Mouse (Mus musculus): ENCODE measurements at regions not wholly inside any gene's neighbourhood (a gene's known extent, or its start where the extent isn't known, plus 50 kb on each side); places are given as distances from the start of the nearest gene placed in this dataset.

- ATAC-seq (replicated peaks) = no peak
- H3K4me3 ChIP-seq = no peak overlapping the region
- H3K27me3 ChIP-seq (replicated peaks) = no peaks in the 10 kb centered on the region
- no peaks in the 10 kb centered on the region for H3K36me3 ChIP-seq (replicated peaks)
- H3K9ac ChIP-seq = no peak overlapping the region
- H3K4me2 ChIP-seq = no peak overlapping the region
- no peaks in the 10 kb centered on the region for H3K4me1 ChIP-seq
- H3K27ac ChIP-seq = no peak overlapping the region
- 83% methylated on average over 2 of the region's 2 CpGs for WGBS
- no peaks in the 10 kb centered on the region for H3K9me3 ChIP-seq
Measured at GRCm38 (mm10) chr17:7621262-7621661, 205.8 kb downstream of the Fndc1 start.

- no peaks in the 10 kb centered on the region for H3K9me3 ChIP-seq
- H3K27ac ChIP-seq = no peak overlapping the region
- H3K9ac ChIP-seq = no peak overlapping the region
- H3K4me2 ChIP-seq = no peak overlapping the region
- H3K27me3 ChIP-seq (replicated peaks) = no peaks in the 10 kb centered on the region
- H3K4me3 ChIP-seq = no peak overlapping the region
- no peak for ATAC-seq (replicated peaks)
- H3K36me3 ChIP-seq (replicated peaks) = no peaks in the 10 kb centered on the region
- no peaks in the 10 kb centered on the region for H3K4me1 ChIP-seq
Measured at GRCm38 (mm10) chr17:7620166-7620565, 206.9 kb downstream of the Fndc1 start.

GRCm38 (mm10) chr17:7619641-7620040 lies 207.5 kb downstream of the Fndc1 start:
- WGBS = 74% methylated on average over 5 of the region's 5 CpGs
- ATAC-seq (replicated peaks) = no peak

GRCm38 (mm10) chr17:7608046-7608445 lies 219.1 kb downstream of the Fndc1 start:
- Histone ChIP-seq H3K9me3 (no peaks in the 10 kb centered on the region), H3K36me3 (replicated peaks) (no peaks in the 10 kb centered on the region), H3K27ac (no peak overlapping the region), H3K4me3 (no peak overlapping the region), H3K27me3 (replicated peaks) (no peaks in the 10 kb centered on the region), H3K4me1 (peaks cover 3% of the 10 kb centered on the region; the same call in 1 of the 2 replicates), H3K4me2 (no peak overlapping the region), H3K9ac (no peak overlapping the region)
- no peak for ATAC-seq (replicated peaks)
- WGBS = 73% methylated on average over 11 of the region's 11 CpGs

More at GRCm38 (mm10) chr17:7619641-7620040, 207.5 kb downstream of the Fndc1 start:
- H3K9me3 ChIP-seq = no peaks in the 10 kb centered on the region
- H3K36me3 ChIP-seq (replicated peaks) = no peaks in the 10 kb centered on the region
- no peak overlapping the region for H3K4me2 ChIP-seq
- H3K27ac ChIP-seq = no peak overlapping the region
- H3K9ac ChIP-seq = no peak overlapping the region
- no peaks in the 10 kb centered on the region for H3K27me3 ChIP-seq (replicated peaks)
- no peak overlapping the region for H3K4me3 ChIP-seq
- H3K4me1 ChIP-seq = no peaks in the 10 kb centered on the region

GRCm38 (mm10) chr17:7607431-7607830 lies 219.7 kb downstream of the Fndc1 start:
- WGBS = 82% methylated on average over 4 of the region's 4 CpGs
- Histone ChIP-seq H3K9ac (no peak overlapping the region), H3K27me3 (replicated peaks) (no peaks in the 10 kb centered on the region), H3K9me3 (no peaks in the 10 kb centered on the region), H3K4me2 (no peak overlapping the region), H3K27ac (no peak overlapping the region), H3K4me3 (no peak overlapping the region), H3K4me1 (peaks cover 3% of the 10 kb centered on the region; the same call in 1 of the 2 replicates), H3K36me3 (replicated peaks) (no peaks in the 10 kb centered on the region)
- no peak for ATAC-seq (replicated peaks)

DNA sequence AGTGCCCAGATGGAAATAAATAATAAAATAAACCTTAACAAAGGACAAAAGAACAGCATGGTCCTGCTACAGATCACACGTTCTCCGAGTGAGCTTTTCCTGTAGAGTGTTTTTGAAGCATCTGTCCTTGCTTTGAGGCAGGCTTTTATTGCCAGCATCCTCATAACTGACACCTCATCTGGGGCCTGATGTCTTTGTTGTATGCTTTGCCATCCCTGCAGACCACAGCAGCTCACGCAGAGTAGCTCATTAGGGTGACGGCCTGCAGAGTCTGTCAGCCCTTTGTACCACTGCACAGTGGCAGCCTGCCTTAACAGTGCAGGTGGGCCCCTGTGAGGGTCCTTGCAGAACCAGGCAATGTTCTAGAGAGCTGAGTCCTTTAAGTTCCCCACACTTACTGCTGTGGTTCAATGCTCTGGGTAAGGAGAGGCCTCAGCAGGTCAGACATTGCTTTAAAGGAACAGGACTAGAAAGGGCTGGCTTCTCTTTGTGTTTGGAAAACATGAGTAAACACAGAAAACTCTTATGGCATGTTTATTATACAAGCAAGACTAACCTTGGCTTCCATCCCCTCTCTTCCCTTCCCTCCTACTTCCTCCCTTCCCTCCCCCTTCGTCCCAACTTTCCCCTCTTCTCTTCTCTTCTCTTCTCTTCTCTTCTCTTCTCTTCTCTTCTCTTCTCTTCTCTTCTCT lies 219.7 kb upstream of the Unc93a2 start:
- Histone ChIP-seq H3K9ac (no peak overlapping the region), H3K4me3 (no peak overlapping the region), H3K36me3 (replicated peaks) (no peaks in the 10 kb centered on the region), H3K9me3 (no peaks in the 10 kb centered on the region), H3K27me3 (replicated peaks) (no peaks in the 10 kb centered on the region), H3K4me2 (no peak overlapping the region), H3K4me1 (peaks cover 3% of the 10 kb centered on the region; the same call in 1 of the 2 replicates), H3K27ac (0 out of 2 replicates have a peak overlapping the region, but pooled peaks have one; percentile 34)
- ATAC-seq (replicated peaks) = 0 out of 2 replicates have a peak, but pooled peaks have one; percentile 63
- 57% methylated on average over 5 of the region's 5 CpGs for WGBS

DNA sequence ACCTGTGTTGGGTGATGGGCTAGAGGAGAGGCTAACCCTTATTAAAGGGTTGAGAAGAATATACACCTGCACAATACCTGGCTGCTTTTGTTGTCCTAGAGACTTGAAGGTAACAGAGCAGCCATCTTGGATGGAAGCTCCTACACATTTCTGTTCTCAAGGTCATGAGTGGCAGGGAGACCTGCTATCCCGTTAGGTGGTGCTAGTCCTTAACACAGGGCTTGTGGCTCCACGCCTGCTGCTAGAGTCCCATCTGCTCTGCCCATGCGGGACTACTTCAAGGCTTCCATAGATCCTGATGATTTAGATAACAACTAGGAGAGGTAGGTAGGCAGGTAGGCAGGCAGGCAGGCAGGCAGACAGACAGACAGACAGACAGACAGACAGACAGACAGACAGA lies 218.8 kb upstream of the Unc93a2 start:
- Histone ChIP-seq H3K27me3 (replicated peaks) (no peaks in the 10 kb centered on the region), H3K27ac (no peak overlapping the region), H3K36me3 (replicated peaks) (no peaks in the 10 kb centered on the region), H3K9me3 (no peaks in the 10 kb centered on the region), H3K9ac (no peak overlapping the region), H3K4me1 (peaks cover 3% of the 10 kb centered on the region; the same call in 1 of the 2 replicates), H3K4me3 (no peak overlapping the region), H3K4me2 (no peak overlapping the region)
- 95% methylated on average over 3 of the region's 3 CpGs for WGBS
- ATAC-seq (replicated peaks) = no peak

DNA sequence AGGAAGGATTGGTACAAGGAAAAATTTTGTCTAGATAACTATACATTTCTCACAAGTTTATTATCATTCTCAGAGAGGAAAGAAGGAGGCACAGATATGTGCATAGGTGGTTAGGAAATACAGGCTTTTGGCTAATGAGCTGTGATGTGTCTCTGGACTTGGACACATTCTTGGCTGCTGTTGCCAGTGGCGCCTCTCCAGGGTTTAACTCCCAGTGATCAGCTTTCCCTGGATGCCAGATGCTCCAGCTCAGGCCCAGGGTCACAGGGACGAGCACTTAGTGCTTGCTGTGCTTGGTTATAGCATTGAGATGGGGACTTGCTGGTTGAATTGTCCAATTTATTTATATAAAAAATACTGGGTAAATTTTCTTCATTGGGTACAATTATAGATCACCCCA lies 215.3 kb upstream of the Unc93a2 start:
- H3K9ac ChIP-seq = no peak overlapping the region
- H3K9me3 ChIP-seq = no peaks in the 10 kb centered on the region
- WGBS = 75% methylated on average over 2 of the region's 2 CpGs
- no peak overlapping the region for H3K4me3 ChIP-seq
- H3K36me3 ChIP-seq (replicated peaks) = no peaks in the 10 kb centered on the region
- no peak for ATAC-seq (replicated peaks)
- H3K27me3 ChIP-seq (replicated peaks) = no peaks in the 10 kb centered on the region
- H3K27ac ChIP-seq = no peak overlapping the region
- H3K4me2 ChIP-seq = no peak overlapping the region
- peaks cover 3% of the 10 kb centered on the region; the same call in 1 of the 2 replicates for H3K4me1 ChIP-seq

- Histone ChIP-seq H3K4me2 (no peak overlapping the region), H3K36me3 (replicated peaks) (no peaks in the 10 kb centered on the region), H3K4me3 (no peak overlapping the region), H3K9ac (no peak overlapping the region), H3K27me3 (replicated peaks) (no peaks in the 10 kb centered on the region), H3K27ac (no peak overlapping the region), H3K9me3 (no peaks in the 10 kb centered on the region), H3K4me1 (no peaks in the 10 kb centered on the region)
- 62% methylated on average over 2 of the region's 2 CpGs for WGBS
- no peak for ATAC-seq (replicated peaks)
Measured at GRCm38 (mm10) chr17:7597481-7597880, 212.2 kb upstream of the Unc93a2 start.

DNA sequence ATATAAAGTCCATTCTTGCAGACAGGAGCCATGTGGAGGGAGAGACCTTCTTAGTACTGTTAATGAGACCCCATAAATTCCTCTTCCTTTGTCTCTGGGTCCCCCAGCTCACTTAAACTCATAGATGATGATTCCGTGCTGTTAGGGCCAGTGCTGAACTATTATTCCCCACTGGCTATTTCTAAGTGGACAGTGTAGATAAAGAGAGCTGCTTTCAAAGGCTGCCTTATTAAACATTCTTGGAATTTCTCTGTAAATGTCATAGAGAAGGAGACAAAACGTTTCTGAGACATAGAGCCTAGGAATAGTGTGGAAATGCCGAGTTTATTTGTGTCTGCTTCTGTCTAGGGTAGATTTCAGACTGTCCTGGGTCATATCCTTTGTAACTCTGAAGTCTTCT lies 209.5 kb upstream of the Unc93a2 start:
- no peak for ATAC-seq (replicated peaks)
- no peaks in the 10 kb centered on the region for H3K4me1 ChIP-seq

DNA sequence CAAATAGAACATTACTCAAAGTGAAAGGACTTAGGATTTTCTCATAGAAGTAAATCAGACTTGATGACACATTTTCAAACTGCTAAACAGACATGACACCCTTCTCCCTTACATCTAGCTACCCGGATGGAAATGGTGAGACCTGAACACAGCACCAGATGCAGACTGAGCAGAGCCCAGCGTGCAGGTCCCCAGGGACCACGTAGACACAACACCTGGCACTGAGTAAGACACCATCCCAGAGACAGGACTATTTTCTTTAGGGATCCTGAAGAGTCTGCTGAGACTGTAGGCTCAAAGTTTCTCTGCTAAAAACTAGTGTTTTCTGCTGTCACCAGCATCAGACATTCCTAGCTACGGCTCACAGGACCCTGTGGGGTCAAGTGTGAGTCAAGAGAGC lies 207.2 kb upstream of the Unc93a2 start:
- Histone ChIP-seq H3K27me3 (replicated peaks) (no peaks in the 10 kb centered on the region), H3K36me3 (replicated peaks) (no peaks in the 10 kb centered on the region), H3K4me3 (no peak overlapping the region), H3K9ac (no peak overlapping the region), H3K9me3 (no peaks in the 10 kb centered on the region), H3K4me1 (no peaks in the 10 kb centered on the region), H3K4me2 (no peak overlapping the region), H3K27ac (no peak overlapping the region)
- 85% methylated on average over 4 of the region's 4 CpGs for WGBS
- no peak for ATAC-seq (replicated peaks)

More for the DNA sequence above, 209.5 kb upstream of the Unc93a2 start:
- H3K27me3 ChIP-seq (replicated peaks) = no peaks in the 10 kb centered on the region
- no peak overlapping the region for H3K4me2 ChIP-seq
- H3K4me3 ChIP-seq = no peak overlapping the region
- H3K9me3 ChIP-seq = no peaks in the 10 kb centered on the region
- H3K9ac ChIP-seq = no peak overlapping the region
- H3K27ac ChIP-seq = no peak overlapping the region
- WGBS = 52% methylated on average over 3 of the region's 3 CpGs
- no peaks in the 10 kb centered on the region for H3K36me3 ChIP-seq (replicated peaks)

DNA sequence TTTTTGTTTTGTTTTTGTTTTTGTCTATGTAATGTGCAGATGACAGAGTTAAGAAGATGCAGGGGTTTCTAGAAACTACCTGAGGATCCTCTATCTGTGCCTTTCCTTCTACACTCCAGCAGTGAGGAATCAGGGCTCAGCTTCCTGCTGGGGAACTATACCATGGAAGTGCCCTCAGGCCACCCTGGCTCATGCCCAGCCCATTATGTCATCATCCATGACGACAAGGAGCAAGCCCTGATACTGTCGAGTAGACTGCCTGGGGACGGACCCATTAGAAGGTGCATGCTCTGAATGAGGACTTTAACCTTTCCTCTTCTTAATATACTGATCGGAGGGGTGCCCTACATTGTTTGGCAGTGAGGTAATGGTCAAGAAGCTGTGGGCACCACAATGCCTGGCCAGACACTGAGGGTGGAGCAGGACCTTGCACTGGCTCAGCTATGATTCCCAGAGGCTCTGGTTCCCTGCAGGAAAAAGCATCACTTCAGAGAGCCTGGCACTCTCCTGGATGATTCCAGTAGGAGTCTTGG lies 197.7 kb upstream of the Unc93a2 start:
- Histone ChIP-seq H3K4me3 (no peak overlapping the region), H3K27ac (no peak overlapping the region), H3K4me1 (no peaks in the 10 kb centered on the region), H3K27me3 (replicated peaks) (no peaks in the 10 kb centered on the region), H3K9me3 (no peaks in the 10 kb centered on the region), H3K36me3 (replicated peaks) (no peaks in the 10 kb centered on the region), H3K4me2 (no peak overlapping the region), H3K9ac (no peak overlapping the region)
- 82% methylated on average over 4 of the region's 4 CpGs for WGBS
- ATAC-seq (replicated peaks) = no peak

- no peak overlapping the region for H3K9ac ChIP-seq
- no peaks in the 10 kb centered on the region for H3K4me1 ChIP-seq
- no peak overlapping the region for H3K4me2 ChIP-seq
- no peaks in the 10 kb centered on the region for H3K27me3 ChIP-seq (replicated peaks)
- no peak overlapping the region for H3K4me3 ChIP-seq
- WGBS = 91% methylated on average over 4 of the region's 4 CpGs
- no peaks in the 10 kb centered on the region for H3K36me3 ChIP-seq (replicated peaks)
- H3K27ac ChIP-seq = no peak overlapping the region
- H3K9me3 ChIP-seq = no peaks in the 10 kb centered on the region
- ATAC-seq (replicated peaks) = no peak
Measured at GRCm38 (mm10) chr17:7579031-7579430, 193.8 kb upstream of the Unc93a2 start.
